Mouse (Mus musculus) ES-Bruce4 (cell line): ENCODE data around the gene Kmt2a.

Source experiments
- CTCF ChIP-seq: IDR thresholded peaks from one replicate; pipeline ENCODE4 v1.8.1; 2011; ENCODE audit warnings: low read depth, low read length
- POLR2A ChIP-seq: IDR thresholded peaks from one replicate; pipeline ENCODE4 v1.8.1; 2011; ENCODE audit warnings: low read length; ENCODE audit not compliant: insufficient read depth

DNA sequence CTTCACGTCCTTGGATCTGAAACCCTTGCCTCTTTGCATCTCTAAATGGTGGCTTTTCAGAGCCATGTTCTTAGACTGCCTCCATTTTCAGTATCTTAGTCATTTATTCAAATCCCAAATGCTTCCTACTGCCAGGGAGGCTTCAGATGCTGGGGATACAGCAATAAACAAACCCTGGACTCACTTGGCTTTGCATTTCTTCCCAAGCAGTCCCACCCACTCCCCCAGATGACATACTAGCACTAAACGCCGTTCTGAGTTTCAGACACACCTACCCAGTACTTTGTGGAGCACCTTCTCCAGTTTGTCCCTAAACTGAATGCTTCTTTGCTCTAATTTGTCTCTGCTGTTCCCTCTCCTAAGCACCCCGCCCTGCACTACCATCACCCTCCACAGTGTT, 15.9 kb upstream of the Kmt2a start:
- no peak for TF ChIP-seq CTCF
- TF ChIP-seq POLR2A = no peak
